12 mouse cellular contexts compared by ENCODE assay signal in the genomic region with DNA sequence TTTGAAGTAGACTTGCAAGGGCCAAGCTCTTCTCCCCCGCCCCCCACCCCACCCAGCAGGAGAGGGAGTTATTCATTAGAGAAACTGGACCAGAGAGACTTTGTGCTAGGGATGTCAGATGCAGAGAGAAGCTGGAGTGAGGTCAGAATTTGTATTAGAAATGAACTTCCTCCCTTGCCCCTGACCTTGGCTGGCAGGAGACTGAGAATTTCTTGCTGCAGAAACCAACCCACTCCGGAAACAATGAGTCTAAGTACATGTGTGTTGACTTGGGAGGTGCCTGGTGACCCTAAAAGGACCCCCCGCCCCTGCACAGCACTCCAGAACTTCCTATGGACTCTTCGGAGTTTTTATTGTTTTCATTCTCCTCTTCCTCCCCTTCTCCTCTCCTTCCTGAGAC.
DNase-seq lines count a peak whose midpoint lies in the region; ATAC-seq and TF ChIP-seq lines count a peak whose summit lies in the region.
"Had no signal": no experiment of that assay in that cellular context is flagged by ENCODE, and none has a peak within 500 bp of the region (broad histone marks: within the 10 kb centered on the region; RNA-seq: fewer than 3 reads in every experiment).

No protein-coding gene starts in this region.

- TF ChIP-seq EP300 in heart, postnatal 0 days (IDR thresholded peaks at IDR 0.05; ENCODE audit: low read depth), result no peak
- TF ChIP-seq EP300 in ES-Bruce4 (IDR thresholded peaks at IDR 0.05; ENCODE audit: insufficient read depth, low read depth, low read length), result no peak

- H3K27me3 ChIP-seq in heart, postnatal 0 days (ENCODE audit: control insufficient read depth, insufficient read depth, low read length), result no peaks in the 10 kb centered on the region
- no peaks in the 10 kb centered on the region for H3K27me3 ChIP-seq in ES-Bruce4 (ENCODE audit: control insufficient read depth, insufficient read depth, low read length, poor library complexity, severe bottlenecking)
- no peaks in the 10 kb centered on the region for H3K27me3 ChIP-seq in embryonic facial prominence, embryonic 14.5 days (replicated peaks; ENCODE audit: control insufficient read depth, insufficient read depth, low read length)
- H3K27me3 ChIP-seq: embryonic facial prominence, embryonic 12.5 days; forebrain, embryonic 15.5 days had no signal

- ATAC-seq in heart, postnatal 0 days (ENCODE audit: insufficient read depth, low read depth), result no peak
- ATAC-seq in embryonic facial prominence, embryonic 14.5 days (ENCODE audit: low read depth), result no peak
- ATAC-seq in frontal cortex, adult (ENCODE audit: low TSS enrichment), result no peak
- ATAC-seq: forebrain, embryonic 15.5 days had no signal

- no peak for TF ChIP-seq CTCF in heart, postnatal 0 days (IDR thresholded peaks at IDR 0.05; ENCODE audit: low read depth)
- TF ChIP-seq CTCF in ES-Bruce4 (IDR thresholded peaks at IDR 0.05; ENCODE audit: low read depth, low read length), result no peak

- no peak overlapping the region for H3K9ac ChIP-seq in heart, postnatal 0 days (replicated peaks; ENCODE audit: low read depth, low read length)
- no peak overlapping the region for H3K9ac ChIP-seq in ES-Bruce4 (ENCODE audit: low read depth, poor library complexity, severe bottlenecking)
- H3K9ac ChIP-seq in embryonic facial prominence, embryonic 14.5 days (ENCODE audit: low read depth, low read length), result no peak overlapping the region
- H3K9ac ChIP-seq: embryonic facial prominence, embryonic 12.5 days; forebrain, embryonic 15.5 days had no signal

- no peak for TF ChIP-seq POLR2A in ES-Bruce4 (IDR thresholded peaks at IDR 0.05; ENCODE audit: insufficient read depth, low read length)

- H3K4me3 ChIP-seq in heart, postnatal 0 days (ENCODE audit: low read depth, low read length), result no peak overlapping the region
- no peak overlapping the region for H3K4me3 ChIP-seq in ES-Bruce4 (ENCODE audit: low read depth, low read length)
- no peak overlapping the region for H3K4me3 ChIP-seq in embryonic facial prominence, embryonic 14.5 days (ENCODE audit: low read depth, low read length)
- H3K4me3 ChIP-seq: embryonic facial prominence, embryonic 12.5 days; forebrain, embryonic 15.5 days; heart, adult 2 months; myocyte had no signal

- no peak overlapping the region for H3K4me2 ChIP-seq in heart, postnatal 0 days (ENCODE audit: low read depth, low read length)
- H3K4me2 ChIP-seq in embryonic facial prominence, embryonic 14.5 days (ENCODE audit: low read depth, low read length), result no peak overlapping the region
- H3K4me2 ChIP-seq: embryonic facial prominence, embryonic 12.5 days; forebrain, embryonic 15.5 days had no signal

- no peaks in the 10 kb centered on the region for H3K36me3 ChIP-seq in heart, postnatal 0 days (replicated peaks; ENCODE audit: control insufficient read depth, insufficient read depth, low read length)
- no peaks in the 10 kb centered on the region for H3K36me3 ChIP-seq in ES-Bruce4 (ENCODE audit: control insufficient read depth, insufficient read depth, low read length, poor library complexity, severe bottlenecking)
- H3K36me3 ChIP-seq in embryonic facial prominence, embryonic 14.5 days (ENCODE audit: control insufficient read depth, insufficient read depth, low read length), result no peaks in the 10 kb centered on the region
- H3K36me3 ChIP-seq: embryonic facial prominence, embryonic 12.5 days; forebrain, embryonic 15.5 days had no signal

- peak; percentile 34 for DNase-seq in heart, postnatal 0 days (ENCODE audit: low spot score)
- DNase-seq in heart, postnatal 4 days, result no peak
- peak; percentile 26 for DNase-seq in embryonic facial prominence, embryonic 14.5 days (ENCODE audit: low spot score)
- peak; percentile 50 for DNase-seq in kidney, postnatal 10 days
- no peak for DNase-seq in spleen, adult 12 weeks (ENCODE audit: low spot score)
- no peak for DNase-seq in cerebellum, postnatal 10 days
- DNase-seq: heart, adult 2 months had no signal

- WGBS in heart, postnatal 0 days, result 44% methylated on average over 4 of the region's 4 CpGs
- 33% methylated on average over 4 of the region's 4 CpGs for WGBS in embryonic facial prominence, embryonic 14.5 days

- no peak overlapping the region; the same call in 1 of the 2 replicates for H3K27ac ChIP-seq in heart, postnatal 0 days (ENCODE audit: low read depth)
- peak overlapping the region; percentile 25; the same call in 1 of the 2 replicates for H3K27ac ChIP-seq in ES-Bruce4 (ENCODE audit: insufficient read depth, low read length)
- no peak overlapping the region for H3K27ac ChIP-seq in embryonic facial prominence, embryonic 14.5 days (replicated peaks; ENCODE audit: low read depth, low read length)
- H3K27ac ChIP-seq: embryonic facial prominence, embryonic 12.5 days; forebrain, embryonic 15.5 days; heart, adult 2 months had no signal

- no peaks in the 10 kb centered on the region for H3K9me3 ChIP-seq in heart, postnatal 0 days (replicated peaks; ENCODE audit: control insufficient read depth, low read length)
- H3K9me3 ChIP-seq in ES-Bruce4 (replicated peaks; ENCODE audit: control insufficient read depth, insufficient read depth, low read length, poor library complexity, severe bottlenecking), result no peaks in the 10 kb centered on the region
- H3K9me3 ChIP-seq in embryonic facial prominence, embryonic 14.5 days (ENCODE audit: control insufficient read depth, low read length), result no peaks in the 10 kb centered on the region
- H3K9me3 ChIP-seq: embryonic facial prominence, embryonic 12.5 days; forebrain, embryonic 15.5 days had no signal

- H3K4me1 ChIP-seq in heart, postnatal 0 days (ENCODE audit: control insufficient read depth, insufficient read depth), result peaks cover 10% of the 10 kb centered on the region
- peaks cover 9% of the 10 kb centered on the region for H3K4me1 ChIP-seq in ES-Bruce4 (ENCODE audit: control insufficient read depth, insufficient read depth, low read length)
- peaks cover 9% of the 10 kb centered on the region; the same call in 1 of the 2 replicates for H3K4me1 ChIP-seq in embryonic facial prominence, embryonic 14.5 days (ENCODE audit: control insufficient read depth, insufficient read depth, low read length)

Comparison
In these comparisons a context has a peak if more than half of its experiments do, and no peak if none do; other contexts are left out.
1. DNase-seq: peak in heart, postnatal 0 days (single experiment), embryonic facial prominence, embryonic 14.5 days (single experiment) and kidney, postnatal 10 days (single experiment); none in heart, postnatal 4 days (single experiment), spleen, adult 12 weeks (single experiment) and cerebellum, postnatal 10 days (0 of 2).